Comparison of ENCODE assay signal across 8 mouse cellular contexts in genomic region chr6:4600658-4601296, GRCm38 (mm10). TPM values are rescaled to one million over a fixed set of nuclear protein-coding genes. Genes with fewer than 3 reads are reported as not detected.
A peak's percentile ranks its signal among the peaks of the same experiment; 100 is the strongest.
DNase-seq lines count a peak whose midpoint lies in the region; ATAC-seq and TF ChIP-seq lines count a peak whose summit lies in the region.

Gene Casd1 (plus strand): TSS chr6:4600839.

- peak within 1 kb of the TSS; percentile 95 for H3K9ac ChIP-seq in ES-Bruce4 (ENCODE audit: low read depth, poor library complexity, severe bottlenecking)
- peak within 1 kb of the TSS; percentile 96 for H3K9ac ChIP-seq in forebrain, embryonic 14.5 days (ENCODE audit: low read length)
- peak within 1 kb of the TSS; percentile 99 for H3K9ac ChIP-seq in lung, embryonic 16.5 days (ENCODE audit: low read length)

- TF ChIP-seq POLR2A in ES-Bruce4 (IDR thresholded peaks at IDR 0.05; ENCODE audit: insufficient read depth, low read length): no peak

- H3K4me3 ChIP-seq in ES-Bruce4 (ENCODE audit: low read depth, low read length): peak within 1 kb of the TSS; percentile 60
- peak within 1 kb of the TSS; percentile 70 for H3K4me3 ChIP-seq in forebrain, embryonic 14.5 days (ENCODE audit: low read depth, low read length)
- peak within 1 kb of the TSS; percentile 80 for H3K4me3 ChIP-seq in lung, embryonic 16.5 days (ENCODE audit: low read length)

- no peaks in the 10 kb centered on the region for H3K27me3 ChIP-seq in ES-Bruce4 (ENCODE audit: control insufficient read depth, insufficient read depth, low read length, poor library complexity, severe bottlenecking)
- H3K27me3 ChIP-seq in forebrain, embryonic 14.5 days (replicated peaks; ENCODE audit: control insufficient read depth, insufficient read depth, low read length): no peaks in the 10 kb centered on the region
- H3K27me3 ChIP-seq in lung, embryonic 16.5 days (ENCODE audit: control insufficient read depth, insufficient read depth, low read depth, low read length): no peaks in the 10 kb centered on the region

- no peaks in the 10 kb centered on the region for H3K4me1 ChIP-seq in ES-Bruce4 (ENCODE audit: control insufficient read depth, insufficient read depth, low read length)
- peaks cover 23% of the 10 kb centered on the region for H3K4me1 ChIP-seq in forebrain, embryonic 14.5 days (ENCODE audit: control insufficient read depth, insufficient read depth, low read length)
- H3K4me1 ChIP-seq in lung, embryonic 16.5 days (replicated peaks; ENCODE audit: control insufficient read depth, insufficient read depth, low read length): peaks cover 21% of the 10 kb centered on the region

- peak within 1 kb of the TSS; percentile 91 for H3K4me2 ChIP-seq in forebrain, embryonic 14.5 days (ENCODE audit: low read length)
- H3K4me2 ChIP-seq in lung, embryonic 16.5 days (ENCODE audit: low read depth, low read length): peak within 1 kb of the TSS; percentile 93

- H3K36me3 ChIP-seq in ES-Bruce4 (ENCODE audit: control insufficient read depth, insufficient read depth, low read length, poor library complexity, severe bottlenecking): no peaks in the 10 kb centered on the region
- H3K36me3 ChIP-seq in forebrain, embryonic 14.5 days (ENCODE audit: control insufficient read depth, insufficient read depth, low read length): no peaks in the 10 kb centered on the region
- H3K36me3 ChIP-seq in lung, embryonic 16.5 days (ENCODE audit: control insufficient read depth, insufficient read depth, low read length): no peaks in the 10 kb centered on the region

- H3K27ac ChIP-seq in ES-Bruce4 (ENCODE audit: insufficient read depth, low read length): no peak within 1 kb of the TSS
- peak within 1 kb of the TSS; percentile 95 for H3K27ac ChIP-seq in forebrain, embryonic 14.5 days (ENCODE audit: low read depth, low read length)
- peak within 1 kb of the TSS; percentile 95 for H3K27ac ChIP-seq in lung, embryonic 16.5 days (ENCODE audit: low read length)

- no peak for TF ChIP-seq EP300 in ES-Bruce4 (IDR thresholded peaks at IDR 0.05; ENCODE audit: insufficient read depth, low read depth, low read length)

- peak; percentile 83 for ATAC-seq in cerebellum, adult (ENCODE audit: insufficient number of reproducible peaks, low FRiP score, low TSS enrichment)
- ATAC-seq in forebrain, embryonic 14.5 days: peak; percentile 91
- ATAC-seq in lung, embryonic 16.5 days (ENCODE audit: low read depth): peak; percentile 85

- no peaks in the 10 kb centered on the region for H3K9me3 ChIP-seq in ES-Bruce4 (replicated peaks; ENCODE audit: control insufficient read depth, insufficient read depth, low read length, poor library complexity, severe bottlenecking)
- H3K9me3 ChIP-seq in forebrain, embryonic 14.5 days (replicated peaks; ENCODE audit: control insufficient read depth, low read length): no peaks in the 10 kb centered on the region
- H3K9me3 ChIP-seq in lung, embryonic 16.5 days (ENCODE audit: control insufficient read depth, low read length): no peaks in the 10 kb centered on the region

- WGBS in forebrain, embryonic 14.5 days: 1% methylated on average over 42 of the region's 64 CpGs
- WGBS in lung, embryonic 16.5 days: under 1% methylated on average over 51 of the region's 64 CpGs

- intact Hi-C loops in heart, postnatal 10 days (cut with DNase I): loop anchor here (5.0 to 10.0 kb wide), 4 partner anchors 147 to 697 kb away; partner anchors contain the start of genes Peg10, Pon2, Ppp1r9a and Sgce

- TF ChIP-seq CTCF in ES-Bruce4 (IDR thresholded peaks at IDR 0.05; ENCODE audit: low read depth, low read length): no peak

- peak; percentile 78 for DNase-seq in forebrain, embryonic 14.5 days (ENCODE audit: low spot score)
- peak; percentile 76 to 79 for DNase-seq in heart, postnatal 10 days
- DNase-seq in layer of hippocampus, adult 18-20 months (ENCODE audit: low spot score in 2 of 2): peak; percentile 34 to 65
- peak; percentile 39 for DNase-seq in ovary, adult 18-20 months (ENCODE audit: low spot score)
- peak; percentile 75 for DNase-seq in thymus, postnatal 14 days

RNA-seq across cellular contexts. Expression of gene Casd1, which starts in this region (rescaled TPM):
- 11.4 and 15.1 TPM in 2 replicates for polyA plus RNA-seq in ES-Bruce4 (2011; ENCODE audit: insufficient read depth, insufficient read length, low read depth, missing spikeins)
- polyA plus RNA-seq in forebrain, embryonic 14.5 days (2014; fragmentation: Nextera tagmentation; extraction: Ambion mirVana): 41.8 and 43.5 TPM in 2 replicates
- total RNA-seq in heart, postnatal 10 days (2021): 10 to 100 TPM; 33.4 to 34.5 TPM
- 10 to 100 TPM; 51.4 to 51.6 TPM for total RNA-seq in layer of hippocampus, adult 18-20 months (2021)
- polyA plus RNA-seq in lung, embryonic 16.5 days (2015; fragmentation: Nextera tagmentation; extraction: Ambion mirVana): 29.9 and 32.2 TPM in 2 replicates
